Mouse (Mus musculus) mature B cell (primary cell): ENCODE measurements around the gene Nmrk2.

Experiments used
- in situ Hi-C: fragments of 300-500 bp; cut with MboI; formaldehyde crosslinking; loops from 2 replicates; pipeline ENCODE4 v1.14.3; 2019

The Nmrk2 gene

GRCm38 (mm10) chr10:81162318-81162652, 39.6 kb downstream of the Nmrk2 start:
- in situ Hi-C loops, result no loop called here

- in situ Hi-C loops, result no loop called here
Measured at GRCm38 (mm10) chr10:81161602-81162317, 40.1 kb downstream of the Nmrk2 start.

- in situ Hi-C loops, result no loop called here
Measured at GRCm38 (mm10) chr10:81154736-81155135, 47.1 kb downstream of the Nmrk2 start.

- in situ Hi-C loops, result no loop called here
Measured at GRCm38 (mm10) chr10:81154313-81154712, 47.5 kb downstream of the Nmrk2 start.

- in situ Hi-C loops, result no loop called here
Measured at GRCm38 (mm10) chr10:81152609-81153008, 49.2 kb downstream of the Nmrk2 start.

GRCm38 (mm10) chr10:81151261-81151660, 50.6 kb downstream of the Nmrk2 start:
- in situ Hi-C loops, result no loop called here
